In the genomic region with DNA sequence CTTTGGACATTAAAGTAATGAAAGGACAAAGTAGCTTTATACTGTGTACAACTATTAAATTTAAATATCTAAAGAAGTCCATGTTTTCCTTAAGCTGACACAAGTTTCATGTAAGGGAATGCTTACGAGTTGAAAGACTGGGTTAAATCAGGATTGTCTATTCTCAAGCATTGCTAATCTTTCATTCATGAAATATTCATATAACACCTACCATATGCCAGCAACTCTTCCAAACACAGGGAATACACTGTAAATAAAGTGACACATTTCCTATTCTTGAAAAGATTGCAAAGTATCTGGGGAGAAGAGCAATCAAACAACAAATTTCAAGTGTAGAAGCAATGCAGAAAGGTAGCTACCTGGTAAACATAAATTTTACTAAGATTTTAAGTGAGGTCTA, we compare ENCODE assay signal across 27 mouse cellular contexts.
"Had no signal": no experiment of that assay in that cellular context is flagged by ENCODE, and none has a peak within 500 bp of the region (broad histone marks: within the 10 kb centered on the region; RNA-seq: fewer than 3 reads in every experiment).

No protein-coding gene starts in this region.

- H3K9ac ChIP-seq: heart, embryonic 13.5 days; heart, embryonic 15.5 days; hindbrain, embryonic 13.5 days; hindbrain, embryonic 15.5 days; kidney, embryonic 15.5 days; limb, embryonic 13.5 days; limb, embryonic 15.5 days; liver, embryonic 12.5 days; liver, embryonic 14.5 days had no signal

- H3K27me3 ChIP-seq: heart, embryonic 13.5 days; heart, embryonic 15.5 days; hindbrain, embryonic 13.5 days; hindbrain, embryonic 15.5 days; kidney, embryonic 15.5 days; limb, embryonic 13.5 days; limb, embryonic 15.5 days; liver, embryonic 12.5 days had no signal

- H3K9me3 ChIP-seq: heart, embryonic 13.5 days; heart, embryonic 15.5 days; hindbrain, embryonic 13.5 days; hindbrain, embryonic 15.5 days; kidney, embryonic 15.5 days; limb, embryonic 13.5 days; limb, embryonic 15.5 days; liver, embryonic 12.5 days had no signal

- H3K36me3 ChIP-seq: heart, embryonic 13.5 days; heart, embryonic 15.5 days; hindbrain, embryonic 13.5 days; hindbrain, embryonic 15.5 days; kidney, embryonic 15.5 days; limb, embryonic 13.5 days; limb, embryonic 15.5 days; liver, embryonic 12.5 days had no signal

- H3K4me3 ChIP-seq: heart, adult 2 months; heart, embryonic 13.5 days; heart, embryonic 15.5 days; hindbrain, embryonic 13.5 days; hindbrain, embryonic 15.5 days; kidney, embryonic 15.5 days; limb, embryonic 13.5 days; limb, embryonic 15.5 days; liver, embryonic 12.5 days had no signal

- ATAC-seq: hindbrain, postnatal 0 days; intestine, embryonic 16.5 days; liver, embryonic 12.5 days had no signal

- H3K27ac ChIP-seq: heart, adult 2 months; heart, embryonic 13.5 days; heart, embryonic 15.5 days; hindbrain, embryonic 13.5 days; hindbrain, embryonic 15.5 days; hindbrain, postnatal 0 days; kidney, embryonic 15.5 days; kidney, postnatal 0 days; limb, embryonic 13.5 days; limb, embryonic 15.5 days; liver, embryonic 12.5 days; liver, embryonic 14.5 days had no signal

- H3K4me2 ChIP-seq: heart, embryonic 11.5 days; heart, embryonic 13.5 days; heart, embryonic 15.5 days; hindbrain, embryonic 13.5 days; hindbrain, embryonic 15.5 days; kidney, embryonic 15.5 days; limb, embryonic 13.5 days; limb, embryonic 15.5 days; liver, embryonic 12.5 days had no signal

- H3K4me1 ChIP-seq: heart, embryonic 13.5 days; heart, embryonic 15.5 days; hindbrain, embryonic 13.5 days; hindbrain, embryonic 15.5 days; kidney, embryonic 15.5 days; limb, embryonic 13.5 days; limb, embryonic 15.5 days; liver, embryonic 12.5 days had no signal

- DNase-seq: gastrocnemius, postnatal 14 days; gastrocnemius, postnatal 36 days; heart, adult 11 months; heart, adult 2 months; heart, postnatal 14 days; heart, postnatal 36 days; kidney, adult 11 months; kidney, adult 2 months; kidney, adult 9 months; kidney, postnatal 14 days; kidney, postnatal 36 days; layer of hippocampus, adult 9-11 months; layer of hippocampus, postnatal 36 days; left cerebral cortex, postnatal 4 days had no signal
